25 mouse cellular contexts compared by ENCODE assay signal in genomic region chr1:70354014-70354413, GRCm38 (mm10).
DNase-seq lines count a peak whose midpoint lies in the region; ATAC-seq and TF ChIP-seq lines count a peak whose summit lies in the region.
"Had no signal": no experiment of that assay in that cellular context is flagged by ENCODE, and none has a peak within 500 bp of the region (broad histone marks: within the 10 kb centered on the region; RNA-seq: fewer than 3 reads in every experiment).

No protein-coding gene starts in this region.

- no peak overlapping the region for H3K4me2 ChIP-seq in kidney, embryonic 14.5 days (replicated peaks; ENCODE audit: low read depth, low read length)
- no peak overlapping the region for H3K4me2 ChIP-seq in kidney, embryonic 16.5 days (replicated peaks; ENCODE audit: low read depth, low read length)
- H3K4me2 ChIP-seq: embryonic facial prominence, embryonic 12.5 days; forebrain, embryonic 12.5 days had no signal

- peak; percentile 81 for ATAC-seq in kidney, embryonic 14.5 days (ENCODE audit: low FRiP score, low TSS enrichment)
- ATAC-seq in kidney, embryonic 16.5 days (ENCODE audit: low FRiP score, low TSS enrichment), result peak; percentile 70; the same call in 1 of the 2 replicates
- ATAC-seq: activated CD4-positive, CD25-positive, alpha-beta regulatory T cell, adult 4 months; CD4-positive, CD25-positive, alpha-beta regulatory T cell, adult 4 months; forebrain, embryonic 14.5 days; Patski had no signal

- no peaks in the 10 kb centered on the region for H3K9me3 ChIP-seq in kidney, embryonic 14.5 days (ENCODE audit: control insufficient read depth, low read length)
- no peaks in the 10 kb centered on the region for H3K9me3 ChIP-seq in kidney, embryonic 16.5 days (ENCODE audit: low read length)
- H3K9me3 ChIP-seq: embryonic facial prominence, embryonic 10.5 days; embryonic facial prominence, embryonic 12.5 days; forebrain, embryonic 12.5 days; G1E had no signal

- H3K27ac ChIP-seq in kidney, adult 2 months (ENCODE audit: insufficient read depth, low read depth, low read length), result no peak overlapping the region
- no peak overlapping the region for H3K27ac ChIP-seq in kidney, embryonic 14.5 days (ENCODE audit: low read depth, low read length)
- H3K27ac ChIP-seq in kidney, embryonic 16.5 days (ENCODE audit: low read length), result no peak overlapping the region
- H3K27ac ChIP-seq: embryonic facial prominence, embryonic 10.5 days; embryonic facial prominence, embryonic 12.5 days; forebrain, embryonic 12.5 days had no signal

- H3K9ac ChIP-seq in kidney, embryonic 14.5 days (ENCODE audit: low read depth, low read length), result no peak overlapping the region
- no peak overlapping the region for H3K9ac ChIP-seq in kidney, embryonic 16.5 days (replicated peaks; ENCODE audit: low read length)
- H3K9ac ChIP-seq: embryonic facial prominence, embryonic 12.5 days; forebrain, embryonic 12.5 days had no signal

- H3K36me3 ChIP-seq in kidney, adult 2 months (ENCODE audit: control insufficient read depth, insufficient read depth, low read length), result no peaks in the 10 kb centered on the region
- no peaks in the 10 kb centered on the region for H3K36me3 ChIP-seq in kidney, embryonic 14.5 days (ENCODE audit: control insufficient read depth, insufficient read depth, low read length)
- H3K36me3 ChIP-seq in kidney, embryonic 16.5 days (ENCODE audit: insufficient read depth, low read length), result no peaks in the 10 kb centered on the region
- H3K36me3 ChIP-seq: embryonic facial prominence, embryonic 10.5 days; embryonic facial prominence, embryonic 12.5 days; forebrain, embryonic 12.5 days; G1E had no signal

- no peak overlapping the region for H3K4me3 ChIP-seq in kidney, adult 2 months (ENCODE audit: insufficient read depth, low read depth, low read length)
- H3K4me3 ChIP-seq in kidney, embryonic 14.5 days (ENCODE audit: low read length), result no peak overlapping the region
- H3K4me3 ChIP-seq in kidney, embryonic 16.5 days (ENCODE audit: low read length), result no peak overlapping the region
- H3K4me3 ChIP-seq: embryonic facial prominence, embryonic 10.5 days; embryonic facial prominence, embryonic 12.5 days; forebrain, embryonic 12.5 days had no signal

- TF ChIP-seq POLR2A in kidney, adult 2 months (IDR thresholded peaks at IDR 0.05; ENCODE audit: low read depth, low read length), result no peak

- no peaks in the 10 kb centered on the region for H3K4me1 ChIP-seq in kidney, adult 2 months (ENCODE audit: control insufficient read depth, insufficient read depth, low read length)
- no peaks in the 10 kb centered on the region for H3K4me1 ChIP-seq in kidney, embryonic 14.5 days (ENCODE audit: control insufficient read depth, insufficient read depth, low read length)
- H3K4me1 ChIP-seq in kidney, embryonic 16.5 days (ENCODE audit: insufficient read depth, low read length), result no peaks in the 10 kb centered on the region
- H3K4me1 ChIP-seq: embryonic facial prominence, embryonic 10.5 days; embryonic facial prominence, embryonic 12.5 days; forebrain, embryonic 12.5 days had no signal

- H3K27me3 ChIP-seq in kidney, adult 2 months (replicated peaks; ENCODE audit: control insufficient read depth, insufficient read depth, low read length), result no peaks in the 10 kb centered on the region
- H3K27me3 ChIP-seq in kidney, embryonic 14.5 days (ENCODE audit: control insufficient read depth, insufficient read depth, low read length), result no peaks in the 10 kb centered on the region
- H3K27me3 ChIP-seq in kidney, embryonic 16.5 days (ENCODE audit: insufficient read depth, low read length), result no peaks in the 10 kb centered on the region
- H3K27me3 ChIP-seq: CH12.LX; embryonic facial prominence, embryonic 12.5 days; forebrain, embryonic 12.5 days had no signal

- DNase-seq in kidney, adult 2 months, result peak; percentile 43
- DNase-seq in kidney, postnatal 14 days, result no peak
- DNase-seq in kidney, postnatal 10 days, result no peak
- DNase-seq in kidney, postnatal 25 days, result no peak
- peak; percentile 1 to 33 for DNase-seq in kidney, postnatal 36 days
- DNase-seq: adrenal gland, adult 8-10 months; adrenal gland, postnatal 14 days; adrenal gland, postnatal 36 days; B cell, adult 2 months; cerebellum, adult 11-12 months; cerebellum, adult 2 months; cerebellum, adult 9-10 months; cerebellum, postnatal 10 days; cerebellum, postnatal 25 days had no signal

- no peak for TF ChIP-seq CTCF in kidney, adult 2 months (conservative IDR thresholded peaks at IDR 0.05; ENCODE audit: insufficient read depth, insufficient read length, low read depth, low read length)

Comparison
In these comparisons a context has a peak if more than half of its experiments do, and no peak if none do; other contexts are left out.
1. DNase-seq: peak in kidney, adult 2 months (single experiment) and kidney, postnatal 36 days (2 of 2); none in kidney, postnatal 14 days (single experiment), kidney, postnatal 10 days (single experiment) and kidney, postnatal 25 days (0 of 2).